In the genomic region with DNA sequence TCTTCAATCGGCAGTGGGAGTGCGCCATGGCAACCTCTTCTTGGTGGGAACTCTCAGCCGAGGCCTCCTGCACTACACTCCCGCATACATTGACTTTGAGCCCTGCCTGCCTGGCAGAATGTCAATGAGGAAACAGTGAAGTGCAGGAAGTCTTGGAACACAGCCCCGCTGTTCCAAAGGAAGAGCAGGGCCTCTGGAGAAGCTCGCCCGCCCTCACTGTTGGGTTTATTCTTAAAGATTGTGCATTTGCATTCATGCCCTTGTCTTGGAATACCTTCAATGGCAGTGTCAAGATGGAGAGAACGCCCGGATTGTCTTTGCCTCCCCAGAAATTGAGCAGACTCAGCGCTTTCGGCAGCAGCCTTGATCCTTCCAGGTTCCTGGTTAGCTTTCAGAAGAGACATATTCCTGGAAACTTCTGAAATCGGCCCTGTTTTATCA, we compare ENCODE assay signal across 8 mouse cellular contexts.
DNase-seq lines count a peak whose midpoint lies in the region.

No protein-coding gene starts in this region.

- peaks cover 14% of the 10 kb centered on the region for H3K4me1 ChIP-seq in midbrain, embryonic 10.5 days

- DNase-seq in adrenal gland, postnatal 14 days, result peak; percentile 8
- DNase-seq in adrenal gland, postnatal 36 days, result no peak
- DNase-seq in ovary, postnatal 14 days (ENCODE audit: low spot score), result peak; percentile 18
- DNase-seq in ovary, adult 18-20 months (ENCODE audit: low spot score), result no peak
- peak; percentile 12 to 37 for DNase-seq in kidney, postnatal 25 days
- DNase-seq in midbrain, embryonic 10.5 days (ENCODE audit: low spot score), result peak; percentile 38
- no peak for DNase-seq in spleen, adult 12 weeks (ENCODE audit: low spot score)
- DNase-seq in c-Kit-positive CD71-positive TER-119-positive erythroid progenitor cells, embryonic 14.5 days (ENCODE audit: low spot score), result no peak

- H3K9me3 ChIP-seq in midbrain, embryonic 10.5 days (replicated peaks), result peaks cover 3% of the 10 kb centered on the region; the same call in 1 of the 2 replicates

- 61% methylated on average over 12 of the region's 12 CpGs for WGBS in midbrain, embryonic 10.5 days

- no peak overlapping the region for H3K4me3 ChIP-seq in midbrain, embryonic 10.5 days

- no peaks in the 10 kb centered on the region for H3K36me3 ChIP-seq in midbrain, embryonic 10.5 days

- H3K27ac ChIP-seq in midbrain, embryonic 10.5 days (replicated peaks), result peak overlapping the region; percentile 63; the same call in 1 of the 2 replicates

- no peaks in the 10 kb centered on the region for H3K27me3 ChIP-seq in midbrain, embryonic 10.5 days (ENCODE audit: low read depth, poor library complexity, severe bottlenecking)

Comparison
In these comparisons a context has a peak if more than half of its experiments do, and no peak if none do; other contexts are left out.
1. DNase-seq: peak in adrenal gland, postnatal 14 days (single experiment), ovary, postnatal 14 days (single experiment), kidney, postnatal 25 days (2 of 2) and midbrain, embryonic 10.5 days (single experiment); none in adrenal gland, postnatal 36 days (0 of 2), ovary, adult 18-20 months (single experiment), spleen, adult 12 weeks (single experiment) and c-Kit-positive CD71-positive TER-119-positive erythroid progenitor cells, embryonic 14.5 days (single experiment).